Mouse (Mus musculus) liver, adult 2 months (tissue): Measurements from ENCODE around the gene Ptprg.

ENCODE experiments used
- CTCF ChIP-seq: fragments of 200-500 bp; IDR thresholded peaks from 2 replicates; pipeline ENCODE4 v1.5.1; 2011; ENCODE audit warnings: low read depth, low read length, control low read depth
- POLR2A ChIP-seq: fragments of 200-500 bp; IDR thresholded peaks from 2 replicates; pipeline ENCODE4 v1.6.1; 2011; ENCODE audit warnings: low read length, control low read depth; ENCODE audit not compliant: insufficient read depth; ENCODE audit errors: extremely low read depth

DNA sequence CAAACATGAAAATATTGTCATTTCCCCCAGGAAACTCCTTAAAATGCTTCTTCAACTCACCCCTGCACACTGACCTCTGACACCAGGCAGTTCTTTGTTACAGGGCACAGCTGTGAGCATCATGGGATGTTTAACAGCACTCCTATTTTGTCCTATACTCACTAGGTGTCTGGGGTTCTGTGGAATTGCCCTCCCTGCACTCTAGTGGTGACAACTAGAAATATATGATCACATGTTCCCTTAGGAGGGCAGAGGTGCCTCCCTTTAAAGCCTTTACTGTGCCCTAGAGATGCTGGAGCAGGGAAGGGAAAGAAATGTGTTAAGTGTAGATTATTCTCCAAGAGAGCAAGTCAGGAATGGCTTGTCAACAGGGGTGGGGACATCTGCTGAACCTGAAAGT, 536.6 kb downstream of the Ptprg start:
- TF ChIP-seq CTCF (no peak), POLR2A (no peak)
